Mouse (Mus musculus) neural tube, embryonic 10.5 days (tissue): Measurements from ENCODE around the gene Ryr1.
"Not testable (repeated sequence)": the region's sequence is repeated elsewhere in the genome, so short reads cannot be mapped to it uniquely, and the experiment has no call there.

Experiments
- DNase-seq: peaks from one replicate; pipeline ENCODE4 v3.0.0-alpha.2; 2017; ENCODE audit warnings: low spot score; ENCODE audit errors: extremely low spot score

Ryr1 gene

DNA sequence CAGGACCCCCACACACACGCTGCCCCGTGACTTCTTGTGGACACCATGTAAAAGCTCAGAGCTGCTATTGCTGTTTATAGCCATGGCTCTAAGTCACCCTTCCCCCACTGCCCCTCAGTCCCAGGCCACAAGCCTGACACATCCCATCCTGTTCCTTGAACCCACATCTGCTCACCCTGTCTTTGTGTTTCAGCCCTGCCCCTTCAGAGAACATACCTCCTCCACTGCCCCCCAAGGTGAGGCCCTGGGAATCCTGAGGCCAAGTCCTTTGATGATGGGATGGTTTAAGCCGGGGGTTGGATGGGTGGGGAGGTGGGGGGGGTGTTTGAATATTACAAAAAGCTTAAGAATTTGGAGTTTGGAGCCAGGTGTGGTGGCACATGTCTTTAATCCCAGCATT is 132.0 kb downstream of the Ryr1 start:
- DNase-seq, result no peak

DNA sequence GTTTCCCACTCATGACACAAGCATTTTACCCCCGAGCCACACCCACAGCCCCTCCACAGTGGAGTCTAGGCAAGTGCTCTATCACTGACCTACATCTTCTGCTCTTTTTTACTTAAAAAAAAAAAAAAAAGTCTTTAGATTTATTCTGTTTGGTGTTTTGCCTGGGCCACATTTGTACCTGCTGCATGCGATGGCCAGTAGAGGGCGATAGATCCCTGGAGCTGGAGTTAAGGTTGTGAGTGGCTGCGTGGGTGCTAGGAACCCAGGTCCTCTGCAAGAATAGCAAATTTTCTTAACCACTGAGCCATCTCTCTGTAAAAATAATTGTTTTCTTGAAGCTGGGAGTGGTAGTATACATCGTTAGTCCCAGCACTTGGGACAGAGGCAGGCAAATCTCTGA is 133.4 kb downstream of the Ryr1 start:
- DNase-seq, result no peak

DNA sequence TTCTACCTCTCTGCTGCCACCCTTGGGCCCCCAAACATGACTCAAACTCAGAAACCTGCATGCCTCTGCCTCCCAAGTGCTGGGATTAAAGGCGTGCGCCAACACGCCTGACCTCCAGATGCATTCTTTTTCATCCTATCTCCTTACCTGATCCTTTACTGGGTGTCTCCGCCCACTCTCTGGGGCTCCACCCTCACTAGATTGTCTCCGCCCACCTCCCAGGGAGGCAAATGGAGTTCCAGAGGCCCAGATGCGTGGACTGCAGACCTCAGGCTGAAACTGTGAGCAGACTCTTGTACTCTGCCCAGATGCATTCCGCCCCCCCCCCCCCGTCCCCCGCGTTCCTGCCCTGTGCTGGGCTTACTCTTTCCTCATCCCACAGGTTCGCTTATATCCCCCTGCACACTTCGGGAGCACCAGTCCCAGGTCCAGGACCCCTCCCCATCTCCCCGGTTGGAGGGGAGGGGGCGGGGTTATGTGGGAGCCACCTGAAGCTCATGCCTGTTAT is 134.2 kb downstream of the Ryr1 start:
- DNase-seq, result no peak

DNA sequence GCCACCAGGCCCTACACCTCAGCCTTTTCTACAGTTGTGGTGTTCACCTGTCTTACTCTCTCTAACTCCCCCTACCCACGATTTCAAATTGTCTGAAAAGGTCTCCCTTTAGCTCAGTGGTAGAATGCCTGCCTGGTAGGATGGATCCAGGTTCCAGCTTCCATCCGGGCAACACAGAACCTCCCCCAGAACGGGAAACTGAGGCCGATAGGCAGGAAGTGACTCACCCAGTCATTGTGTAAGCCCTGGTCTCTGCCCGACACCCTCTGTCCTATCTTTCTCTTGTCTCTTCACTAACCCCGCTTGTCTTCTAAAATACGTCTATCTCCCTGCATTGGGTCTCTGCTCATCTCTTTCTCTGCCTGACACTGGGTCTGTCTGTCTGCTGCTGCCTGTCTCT is 139.8 kb downstream of the Ryr1 start:
- DNase-seq, result no peak

- no peak for DNase-seq
Observed at GRCm38 (mm10) chr7:28984452-28984851, 140.5 kb downstream of the Ryr1 start.

DNA sequence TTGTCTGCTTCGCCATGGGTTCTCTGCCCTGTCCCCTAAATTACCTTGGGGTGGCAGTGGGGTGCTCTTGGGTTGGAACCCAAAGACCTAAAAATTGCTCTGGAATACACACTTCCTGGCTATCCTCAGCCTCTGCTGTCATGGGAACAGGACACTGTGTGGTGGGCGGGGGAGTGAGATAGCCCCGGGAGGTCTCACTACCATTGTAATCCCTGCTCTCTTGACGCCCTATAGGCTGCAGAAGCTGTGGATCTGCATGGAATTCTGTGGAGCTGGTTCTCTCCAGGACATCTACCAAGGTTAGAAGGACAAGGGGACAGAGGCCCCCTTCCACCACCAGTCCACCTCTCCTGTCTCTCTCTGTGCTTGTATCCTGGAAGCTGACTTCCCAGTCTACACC is 141.1 kb downstream of the Ryr1 start:
- no peak for DNase-seq

DNA sequence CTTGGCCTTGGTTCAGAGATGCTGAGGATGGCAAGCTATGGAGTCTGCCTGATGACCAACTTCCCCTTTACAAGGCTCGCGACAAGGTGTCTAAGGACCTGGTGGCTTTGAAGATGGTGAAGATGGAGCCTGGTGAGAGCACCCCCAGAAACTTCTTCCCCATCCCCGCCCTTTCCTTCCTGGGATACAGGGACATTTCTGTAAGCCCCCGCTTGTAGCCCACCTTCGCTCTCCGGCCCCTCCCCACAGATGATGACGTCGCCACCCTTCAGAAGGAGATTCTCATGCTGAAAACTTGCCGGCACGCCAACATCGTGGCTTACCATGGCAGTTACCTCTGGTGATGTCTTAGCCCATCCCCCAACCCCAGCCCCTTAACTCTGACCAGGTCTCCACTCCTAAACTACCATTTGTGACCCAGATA is 141.8 kb downstream of the Ryr1 start:
- DNase-seq, result no peak

DNA sequence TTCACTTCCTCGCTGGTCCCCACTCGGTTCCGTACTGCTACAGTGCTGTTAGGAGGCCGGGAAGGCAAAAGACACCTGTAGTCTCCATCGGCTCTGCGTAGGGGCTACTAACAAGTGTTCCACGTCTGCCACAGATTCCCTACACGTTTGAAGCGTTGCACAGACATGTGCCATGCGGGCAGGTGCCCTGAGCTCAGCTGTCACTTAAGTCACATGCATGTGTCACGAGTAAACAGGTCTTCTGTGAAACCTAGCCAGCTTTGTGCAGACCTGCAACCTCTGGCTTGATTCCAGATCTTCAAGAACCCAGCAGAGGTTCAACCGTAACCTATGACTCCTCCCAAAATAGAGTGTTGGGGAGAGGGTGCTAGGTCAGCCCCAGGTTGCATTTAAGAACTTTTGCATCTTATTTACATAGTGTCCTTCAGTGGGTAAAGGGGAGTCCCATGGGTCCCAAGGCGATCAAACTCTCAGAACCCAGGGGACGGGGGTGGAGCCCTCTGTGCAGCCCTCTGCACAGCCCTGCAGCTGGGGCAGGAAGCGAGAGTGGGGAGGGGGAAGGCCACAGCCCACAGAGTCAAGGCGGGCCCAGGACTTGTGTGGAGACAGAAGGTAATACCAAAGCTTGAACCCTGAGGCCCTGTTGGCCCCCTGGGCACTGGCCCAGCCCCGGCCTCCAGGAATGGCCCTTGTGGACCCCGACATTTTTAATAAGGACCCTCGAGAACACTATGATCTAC is 142.5 kb downstream of the Ryr1 start:
- no peak for DNase-seq

DNA sequence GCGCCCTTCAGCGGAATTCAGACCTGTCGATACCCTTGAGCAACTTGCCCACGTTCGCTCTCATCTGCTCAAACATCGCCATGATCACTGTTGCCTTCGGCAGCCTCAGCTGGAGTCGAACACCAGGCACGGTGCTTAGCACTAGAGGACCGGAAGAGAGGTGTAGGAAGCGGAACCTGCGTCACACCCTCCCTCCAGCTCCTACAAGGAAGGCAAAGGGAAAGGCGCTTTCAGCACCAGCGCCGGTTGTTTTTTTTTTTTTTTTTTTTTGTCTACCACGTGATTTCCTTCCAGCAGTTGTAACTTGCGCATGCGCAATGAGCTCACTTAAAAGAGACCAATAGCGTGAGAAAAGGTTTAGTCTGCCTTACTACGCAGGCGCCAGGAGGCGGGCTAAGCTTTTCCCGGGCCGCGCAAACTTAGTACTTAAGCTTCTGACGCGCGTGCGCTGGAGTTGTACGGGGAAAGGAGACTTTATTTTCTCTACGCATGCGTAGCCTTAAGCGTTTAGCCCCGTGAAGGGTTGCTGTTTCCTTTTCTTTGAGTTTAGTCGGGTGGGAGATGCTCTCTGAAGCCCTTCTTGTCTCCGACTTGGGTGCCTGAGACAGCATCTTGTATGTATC is 143.2 kb downstream of the Ryr1 start, which contains the start of the genes Eif3k and Map4k1:
Eif3k (minus strand) TSS at position 214 of the 623 bp plus-strand sequence.
Map4k1 (plus strand) TSS at position 400 of the 623 bp plus-strand sequence.
- peak; percentile 93 for DNase-seq

GRCm38 (mm10) chr7:28977556-28977955 is 147.4 kb downstream of the Ryr1 start:
- DNase-seq, result no peak

DNA sequence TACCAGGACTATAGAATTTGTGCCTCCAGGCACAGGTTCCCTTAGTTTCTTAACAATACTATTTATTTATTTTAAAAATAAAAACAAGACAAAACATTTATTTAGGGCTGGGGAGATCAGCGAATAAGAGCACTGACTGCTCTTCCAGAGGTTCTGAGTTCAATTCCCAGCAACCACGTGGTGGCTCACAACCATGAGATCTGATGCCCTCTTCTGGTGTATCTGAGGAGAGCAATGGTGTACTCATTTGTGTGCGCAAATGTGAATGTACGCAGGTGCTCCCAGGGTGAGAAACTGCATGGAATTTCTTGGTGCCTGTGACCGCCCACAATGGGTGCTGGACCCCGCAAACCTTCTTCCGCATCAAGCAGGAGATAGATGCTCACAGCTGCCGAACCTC is 152.0 kb downstream of the Ryr1 start:
- no peak for DNase-seq

GRCm38 (mm10) chr7:28972542-28972985 is 152.4 kb downstream of the Ryr1 start:
- DNase-seq, result peak; percentile 83

DNA sequence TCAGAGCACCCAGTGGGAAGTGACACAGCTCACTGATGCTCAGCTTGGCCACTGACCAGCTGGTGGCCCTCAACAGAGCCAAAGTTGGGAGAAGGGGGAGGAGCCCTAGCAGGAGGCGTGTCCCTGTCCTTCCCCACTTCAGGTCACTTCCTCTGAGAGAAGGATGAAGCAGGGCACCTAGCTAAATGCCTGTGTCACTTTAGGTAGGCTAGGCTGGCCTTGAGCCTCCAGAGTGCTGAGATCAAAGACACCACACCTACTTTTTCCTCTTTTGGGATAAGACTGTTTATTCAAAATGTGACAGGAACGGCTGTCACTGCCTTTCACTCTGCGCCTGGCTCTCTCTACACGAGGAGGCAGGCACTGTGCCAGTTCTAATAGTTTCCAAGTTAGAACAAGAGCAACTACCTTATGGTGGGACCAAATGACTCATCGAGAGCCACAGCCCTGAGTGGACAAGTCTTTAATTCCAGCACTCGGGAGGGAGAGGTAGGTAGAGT is 153.2 kb downstream of the Ryr1 start:
- no peak for DNase-seq

GRCm38 (mm10) chr7:28971029-28971428 is 153.9 kb downstream of the Ryr1 start:
- DNase-seq, result no peak

DNA sequence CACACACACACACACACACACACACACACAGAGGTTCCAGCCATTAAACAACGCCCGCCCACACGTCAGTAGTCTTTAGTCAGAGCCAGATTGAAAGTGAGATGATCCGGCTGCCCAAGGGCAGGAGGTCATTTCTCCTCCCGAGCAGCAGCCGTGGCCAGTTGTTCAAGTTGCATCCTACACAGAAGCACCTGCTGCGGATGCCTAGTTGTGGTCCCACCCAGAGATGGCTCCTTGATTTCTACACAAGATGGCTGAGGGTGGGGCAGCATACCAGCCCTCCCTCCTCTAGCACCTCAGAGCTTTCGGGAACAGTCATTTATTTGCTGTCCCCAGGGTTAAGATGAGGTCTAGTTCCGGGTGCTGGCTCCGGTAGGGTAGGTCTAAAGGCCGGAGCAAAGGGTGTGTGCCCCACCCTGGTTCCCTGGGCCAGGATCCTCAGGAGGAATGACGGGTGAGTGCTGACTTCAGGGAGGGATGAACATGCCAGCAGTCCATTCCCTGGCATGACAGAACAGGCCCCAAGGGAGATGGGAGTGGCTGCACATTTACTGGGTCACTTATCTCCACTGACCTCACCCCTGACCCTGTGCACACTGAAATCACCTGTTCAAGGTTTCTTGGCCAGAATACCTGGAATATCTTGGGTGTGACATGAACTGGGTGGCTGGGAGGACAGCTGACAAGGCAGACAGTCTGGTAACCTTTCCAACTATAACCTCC is 155.1 kb downstream of the Ryr1 start:
- DNase-seq, result no peak

GRCm38 (mm10) chr7:28969271-28969670 is 155.7 kb downstream of the Ryr1 start:
- DNase-seq, result no peak

DNA sequence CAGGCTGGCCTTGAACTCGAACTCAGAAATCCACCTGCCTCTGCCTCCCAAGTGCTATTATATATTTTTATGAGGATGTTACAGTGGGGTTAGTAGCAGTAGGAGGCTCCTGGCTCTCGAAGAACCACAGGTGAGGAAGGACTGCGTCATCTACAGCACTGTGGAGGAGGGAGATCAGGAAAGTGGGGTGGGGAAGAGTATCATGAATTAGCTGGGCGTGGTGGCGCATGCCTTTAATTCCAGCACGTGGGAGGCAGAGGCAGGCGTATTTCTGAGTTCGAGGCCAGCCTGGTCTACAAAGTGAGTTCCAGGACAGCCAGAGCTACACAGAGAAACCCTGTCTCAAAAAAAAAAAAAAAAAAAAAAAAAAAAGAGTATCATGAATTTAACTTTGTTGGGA is 156.9 kb downstream of the Ryr1 start:
- not testable (repeated sequence) for DNase-seq

- DNase-seq, result no peak
Observed at GRCm38 (mm10) chr7:28966751-28967505, 158.1 kb downstream of the Ryr1 start.

DNA sequence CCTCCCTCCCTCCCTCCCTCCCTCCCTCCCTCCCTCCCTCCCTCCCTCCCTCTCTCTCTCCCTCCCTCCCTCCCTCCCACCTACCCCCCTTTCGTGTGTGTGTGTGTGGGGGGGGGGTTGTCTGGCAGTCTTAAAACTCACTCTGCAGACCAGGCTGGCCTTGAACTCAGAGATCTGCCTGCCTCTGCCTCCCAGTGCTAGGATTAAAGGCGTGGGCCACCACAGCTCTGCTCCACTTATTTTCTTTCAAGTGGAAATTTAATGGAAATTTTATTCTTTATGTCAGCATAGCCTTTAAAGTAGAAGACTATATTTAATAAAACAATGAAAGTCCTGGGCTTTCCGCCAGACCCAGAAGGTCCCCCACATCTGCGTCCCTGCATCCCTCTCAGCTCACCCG is 158.8 kb downstream of the Ryr1 start:
- DNase-seq, result no peak

DNA sequence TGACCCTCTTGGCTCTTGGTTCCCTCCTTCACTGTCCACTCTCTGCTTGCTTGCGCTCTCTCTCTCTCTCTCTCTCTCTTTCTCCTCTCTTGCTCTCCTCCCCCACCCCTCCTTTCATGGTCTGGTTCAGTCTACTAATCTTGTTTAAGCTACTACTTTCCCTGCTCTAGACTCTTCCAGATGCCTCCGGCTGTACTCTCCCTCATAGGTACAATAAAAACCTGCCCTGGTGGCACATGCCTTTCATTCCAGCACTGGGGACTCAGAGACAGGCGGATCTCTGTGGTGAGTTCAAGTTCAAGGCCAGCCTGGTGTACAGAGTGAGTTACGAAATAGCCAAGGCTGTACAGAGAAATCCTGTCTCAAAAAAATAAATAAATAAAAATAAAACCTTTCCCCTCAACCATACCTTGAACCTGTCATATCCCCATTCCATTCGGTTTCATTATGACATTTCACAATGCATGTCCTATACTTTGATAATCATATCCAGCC is 159.6 kb downstream of the Ryr1 start:
- DNase-seq, result no peak

DNA sequence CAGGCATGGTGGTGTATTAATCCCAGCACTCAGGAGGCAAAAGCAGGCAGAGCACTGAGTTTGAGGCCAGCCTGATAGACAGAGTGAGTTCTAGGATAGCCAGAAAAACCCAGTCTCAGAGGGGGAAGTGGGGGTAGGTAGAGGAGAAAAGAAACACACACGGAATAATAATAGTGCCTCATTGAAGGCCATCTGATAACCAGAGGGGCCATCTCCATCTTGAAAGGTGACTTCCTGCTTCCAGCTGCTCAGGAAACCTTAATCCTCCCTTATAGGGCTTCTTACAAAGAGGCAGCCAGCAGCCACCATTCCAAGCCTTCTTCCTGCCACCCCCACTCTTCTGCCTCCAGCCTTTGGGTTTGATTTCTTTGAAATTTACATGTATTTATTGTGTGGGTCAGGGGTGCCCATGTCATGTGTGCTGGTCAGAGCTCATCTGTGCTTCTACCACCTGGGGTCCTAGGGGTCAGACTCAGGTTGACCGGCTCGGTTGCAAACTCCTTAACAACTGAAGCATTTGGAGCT is 161.5 kb downstream of the Ryr1 start:
- DNase-seq, result no peak
